Mouse (Mus musculus): ENCODE data around the gene Irgc1. TPM values are rescaled to one million over a fixed set of nuclear protein-coding genes. Genes with fewer than 3 reads are reported as not detected.

The Irgc1 gene
- total and polyA plus RNA-seq, 3 experiments = 0.88 TPM; not detected in 2

- Histone ChIP-seq H3K27me3 (ENCODE audit: control insufficient read depth, insufficient read depth, low read length) (no peaks in the 10 kb centered on the region), H3K36me3 (ENCODE audit: control insufficient read depth, insufficient read depth, low read length) (no peaks in the 10 kb centered on the region), H3K4me1 (ENCODE audit: control insufficient read depth, insufficient read depth, low read length) (no peaks in the 10 kb centered on the region; the same call in 1 of the 2 replicates), H3K79me2 (replicated peaks; ENCODE audit: control insufficient read depth, insufficient read depth, low read length) (no peaks in the 10 kb centered on the region), H3K9ac (ENCODE audit: low read depth, low read length) (no peak overlapping the region), H3K27ac (no peak overlapping the region), H3K4me3 (no peak overlapping the region)
- no peak for DNase-seq
- intact Hi-C loops (cut with DNase I) = no loop called here
- TF ChIP-seq CTCF (IDR thresholded peaks at IDR 0.05) (no peak), EP300 (IDR thresholded peaks at IDR 0.05; ENCODE audit: insufficient read depth, low read depth, low read length) (no peak), POLR2A (IDR thresholded peaks at IDR 0.05; ENCODE audit: insufficient read depth, low read depth, low read length) (no peak)
- WGBS = 65% methylated on average over 7 of the region's 7 CpGs
Observed at GRCm38 (mm10) chr7:24421648-24422047, 30.4 kb downstream of the Irgc1 start.

GRCm38 (mm10) chr7:24419579-24419978 is 32.5 kb downstream of the Irgc1 start:
- no peaks in the 10 kb centered on the region; the same call in 1 of the 2 replicates for H3K4me1 ChIP-seq (ENCODE audit: control insufficient read depth, insufficient read depth, low read length)
- 82% methylated on average over 8 of the region's 8 CpGs for WGBS

GRCm38 (mm10) chr7:24415261-24415660 is 36.8 kb downstream of the Irgc1 start:
- H3K36me3 ChIP-seq (ENCODE audit: control insufficient read depth, insufficient read depth, low read length) = no peaks in the 10 kb centered on the region
- intact Hi-C loops (cut with DNase I) = no loop called here
- H3K4me1 ChIP-seq (ENCODE audit: control insufficient read depth, insufficient read depth, low read length) = no peaks in the 10 kb centered on the region
- H3K4me3 ChIP-seq = no peak overlapping the region
- DNase-seq = peak in 1 of 2 experiments; percentile 26
- TF ChIP-seq EP300 (IDR thresholded peaks at IDR 0.05; ENCODE audit: insufficient read depth, low read depth, low read length) (peak; percentile 52; the same call in 1 of the 2 replicates), CTCF (IDR thresholded peaks at IDR 0.05) (no peak)
- no peaks in the 10 kb centered on the region for H3K27me3 ChIP-seq (ENCODE audit: control insufficient read depth, insufficient read depth, low read length)
- no peak overlapping the region for H3K27ac ChIP-seq
- no peaks in the 10 kb centered on the region for H3K79me2 ChIP-seq (replicated peaks; ENCODE audit: control insufficient read depth, insufficient read depth, low read length)
- no peak overlapping the region for H3K9ac ChIP-seq (ENCODE audit: low read depth, low read length)
- 63% methylated on average over 7 of the region's 7 CpGs for WGBS

More at GRCm38 (mm10) chr7:24419579-24419978, 32.5 kb downstream of the Irgc1 start:
- H3K27ac ChIP-seq = no peak overlapping the region
- intact Hi-C loops (cut with DNase I) = no loop called here
- no peak overlapping the region for H3K4me3 ChIP-seq
- H3K9ac ChIP-seq (ENCODE audit: low read depth, low read length) = no peak overlapping the region
- no peaks in the 10 kb centered on the region for H3K27me3 ChIP-seq (ENCODE audit: control insufficient read depth, insufficient read depth, low read length)
- no peak for DNase-seq
- no peaks in the 10 kb centered on the region for H3K36me3 ChIP-seq (ENCODE audit: control insufficient read depth, insufficient read depth, low read length)
- no peaks in the 10 kb centered on the region for H3K79me2 ChIP-seq (replicated peaks; ENCODE audit: control insufficient read depth, insufficient read depth, low read length)
- no peak for TF ChIP-seq POLR2A (IDR thresholded peaks at IDR 0.05; ENCODE audit: insufficient read depth, low read depth, low read length)
- TF ChIP-seq CTCF (IDR thresholded peaks at IDR 0.05) = no peak
- no peak for TF ChIP-seq EP300 (IDR thresholded peaks at IDR 0.05; ENCODE audit: insufficient read depth, low read depth, low read length)

GRCm38 (mm10) chr7:24413630-24414029 is 38.5 kb downstream of the Irgc1 start:
- no peak for DNase-seq
- TF ChIP-seq POLR2A (IDR thresholded peaks at IDR 0.05; ENCODE audit: insufficient read depth, low read depth, low read length) (no peak), EP300 (IDR thresholded peaks at IDR 0.05; ENCODE audit: insufficient read depth, low read depth, low read length) (no peak), CTCF (IDR thresholded peaks at IDR 0.05) (no peak)
- Histone ChIP-seq H3K27ac (no peak overlapping the region), H3K9ac (ENCODE audit: low read depth, low read length) (no peak overlapping the region), H3K79me2 (replicated peaks; ENCODE audit: control insufficient read depth, insufficient read depth, low read length) (no peaks in the 10 kb centered on the region), H3K4me1 (ENCODE audit: control insufficient read depth, insufficient read depth, low read length) (no peaks in the 10 kb centered on the region), H3K27me3 (ENCODE audit: control insufficient read depth, insufficient read depth, low read length) (no peaks in the 10 kb centered on the region), H3K4me3 (no peak overlapping the region), H3K36me3 (ENCODE audit: control insufficient read depth, insufficient read depth, low read length) (no peaks in the 10 kb centered on the region)
- intact Hi-C loops (cut with DNase I) = no loop called here
- WGBS = 64% methylated on average over 3 of the region's 3 CpGs

GRCm38 (mm10) chr7:24410831-24411230 is 41.3 kb downstream of the Irgc1 start:
- 89% methylated on average over 3 of the region's 3 CpGs for WGBS
- no peaks in the 10 kb centered on the region for H3K36me3 ChIP-seq (ENCODE audit: control insufficient read depth, insufficient read depth, low read length)
- no peaks in the 10 kb centered on the region for H3K27me3 ChIP-seq (ENCODE audit: control insufficient read depth, insufficient read depth, low read length)
- intact Hi-C loops (cut with DNase I) = no loop called here
- TF ChIP-seq CTCF (IDR thresholded peaks at IDR 0.05) (no peak), POLR2A (IDR thresholded peaks at IDR 0.05; ENCODE audit: insufficient read depth, low read depth, low read length) (no peak), EP300 (IDR thresholded peaks at IDR 0.05; ENCODE audit: insufficient read depth, low read depth, low read length) (no peak)
- H3K4me3 ChIP-seq = no peak overlapping the region
- peaks cover 1% of the 10 kb centered on the region for H3K4me1 ChIP-seq (ENCODE audit: control insufficient read depth, insufficient read depth, low read length)
- H3K27ac ChIP-seq = no peak overlapping the region
- DNase-seq = no peak
- no peaks in the 10 kb centered on the region for H3K79me2 ChIP-seq (replicated peaks; ENCODE audit: control insufficient read depth, insufficient read depth, low read length)
- no peak overlapping the region for H3K9ac ChIP-seq (ENCODE audit: low read depth, low read length)

- no peak overlapping the region for H3K9ac ChIP-seq (ENCODE audit: low read depth, low read length)
- peaks cover 1% of the 10 kb centered on the region for H3K4me1 ChIP-seq (ENCODE audit: control insufficient read depth, insufficient read depth, low read length)
- 94% methylated on average over 6 of the region's 6 CpGs for WGBS
- TF ChIP-seq POLR2A (IDR thresholded peaks at IDR 0.05; ENCODE audit: insufficient read depth, low read depth, low read length) = no peak
- TF ChIP-seq EP300 (IDR thresholded peaks at IDR 0.05; ENCODE audit: insufficient read depth, low read depth, low read length) = no peak
- no peak for TF ChIP-seq CTCF (IDR thresholded peaks at IDR 0.05)
- no peaks in the 10 kb centered on the region for H3K36me3 ChIP-seq (ENCODE audit: control insufficient read depth, insufficient read depth, low read length)
- no peaks in the 10 kb centered on the region for H3K79me2 ChIP-seq (replicated peaks; ENCODE audit: control insufficient read depth, insufficient read depth, low read length)
- no peak overlapping the region for H3K4me3 ChIP-seq
- H3K27me3 ChIP-seq (ENCODE audit: control insufficient read depth, insufficient read depth, low read length) = no peaks in the 10 kb centered on the region
- H3K27ac ChIP-seq = no peak overlapping the region
- intact Hi-C loops (cut with DNase I) = no loop called here
- DNase-seq = no peak
Observed at GRCm38 (mm10) chr7:24410123-24410522, 42.0 kb downstream of the Irgc1 start.
